Mouse (Mus musculus) heart, postnatal 0 days (tissue): ENCODE measurements around the gene Alg1.

Source experiments
- CTCF ChIP-seq: IDR thresholded peaks from 2 replicates; pipeline ENCODE4 v1.5.1; 2016; ENCODE audit warnings: antibody characterized with exemption, control low read depth, low read depth
- EP300 ChIP-seq: IDR thresholded peaks from 2 replicates; pipeline ENCODE4 v1.6.1; 2016; ENCODE audit warnings: antibody characterized with exemption, low read depth

DNA sequence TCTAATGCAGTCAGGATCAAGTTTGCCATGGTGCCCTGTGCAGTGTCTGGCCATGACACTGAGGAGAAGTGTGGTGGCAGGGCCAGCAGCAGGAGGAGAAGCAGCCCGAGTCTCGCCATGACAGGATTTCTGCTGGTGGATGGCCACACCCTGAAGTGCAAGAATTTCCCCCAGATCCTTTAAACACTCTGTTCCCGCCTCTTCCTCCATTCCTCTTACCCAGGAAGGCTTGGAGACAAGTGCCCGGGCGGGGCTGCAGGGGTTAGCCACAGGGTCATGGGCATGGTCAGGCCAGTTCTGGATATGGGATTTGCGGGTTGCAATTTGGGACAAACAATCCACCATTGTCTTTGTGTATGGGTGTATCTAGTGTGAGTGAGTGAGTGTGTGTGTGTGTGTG, 11.3 kb upstream of the Alg1 start, which contains the start of gene AU021092:
- TF ChIP-seq CTCF: no peak
- TF ChIP-seq EP300: no peak
